Mouse (Mus musculus): Measurements from ENCODE around the gene Olfr157.

The Olfr157 gene

DNA sequence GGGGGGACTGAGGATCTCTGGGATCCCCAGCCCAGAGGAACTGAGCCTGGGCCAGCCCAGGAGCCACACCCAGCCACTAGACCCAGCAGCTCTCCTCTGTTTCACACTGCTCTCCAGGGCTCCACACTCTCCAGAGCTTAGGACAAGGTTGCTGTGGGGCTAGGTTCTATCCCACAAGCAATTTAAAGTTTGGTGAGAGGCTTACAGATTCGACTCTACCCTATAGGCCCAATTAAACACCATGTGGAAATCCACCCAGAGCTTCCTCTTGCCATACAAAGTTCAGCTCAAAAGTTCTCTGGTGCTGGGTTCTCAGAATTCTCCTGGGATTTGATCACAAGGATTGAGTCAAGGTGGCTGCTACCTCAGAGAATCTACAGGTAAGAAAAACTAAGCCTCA, at the start of gene Olfr157:
Gene Olfr157 (minus strand): TSS at position 101 of the 400 bp plus-strand sequence.
- no peak for DNase-seq (ENCODE audit: low spot score)

DNA sequence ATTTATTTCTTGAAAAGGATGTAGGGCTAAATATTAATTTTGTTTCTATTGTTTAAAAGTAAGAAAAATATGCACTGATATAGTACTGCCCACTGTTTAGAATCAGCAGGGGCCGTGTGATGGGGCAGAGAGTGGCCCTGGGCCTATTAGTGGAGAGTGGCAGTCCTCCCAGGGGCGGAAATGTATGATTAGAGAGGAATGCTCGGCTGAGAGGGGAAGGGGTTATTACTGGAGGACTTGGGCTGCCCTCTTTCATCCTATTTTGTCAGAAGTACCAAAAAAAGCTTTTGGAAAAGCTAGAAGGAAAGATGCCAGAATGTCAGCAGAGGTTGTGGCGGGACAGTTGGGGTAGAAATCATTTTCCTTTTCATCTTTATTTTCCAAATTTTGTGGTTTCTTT, 44.2 kb upstream of the Olfr157 start:
- DNase-seq (ENCODE audit: low spot score), result peak; percentile 58

DNA sequence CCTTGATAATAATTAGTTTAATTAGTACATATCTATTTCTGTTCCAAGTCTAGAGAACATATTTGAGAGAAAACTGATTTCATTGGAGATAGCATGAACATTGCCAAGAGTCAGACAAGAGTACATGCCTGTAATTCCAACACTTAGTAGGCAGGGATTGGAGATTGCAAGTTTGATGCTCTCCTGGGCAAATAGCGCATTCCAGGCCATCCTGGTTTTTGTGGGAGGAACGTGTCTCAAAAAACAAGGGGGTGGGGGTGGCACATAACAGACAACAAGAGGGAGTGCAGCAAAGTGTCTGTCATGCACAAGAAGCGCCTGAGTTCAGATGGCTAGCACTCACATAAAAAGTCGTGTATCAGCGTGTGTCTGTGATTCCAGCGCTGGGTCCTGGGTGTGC, 39.6 kb upstream of the Olfr157 start:
- DNase-seq (ENCODE audit: low spot score), result no peak

DNA sequence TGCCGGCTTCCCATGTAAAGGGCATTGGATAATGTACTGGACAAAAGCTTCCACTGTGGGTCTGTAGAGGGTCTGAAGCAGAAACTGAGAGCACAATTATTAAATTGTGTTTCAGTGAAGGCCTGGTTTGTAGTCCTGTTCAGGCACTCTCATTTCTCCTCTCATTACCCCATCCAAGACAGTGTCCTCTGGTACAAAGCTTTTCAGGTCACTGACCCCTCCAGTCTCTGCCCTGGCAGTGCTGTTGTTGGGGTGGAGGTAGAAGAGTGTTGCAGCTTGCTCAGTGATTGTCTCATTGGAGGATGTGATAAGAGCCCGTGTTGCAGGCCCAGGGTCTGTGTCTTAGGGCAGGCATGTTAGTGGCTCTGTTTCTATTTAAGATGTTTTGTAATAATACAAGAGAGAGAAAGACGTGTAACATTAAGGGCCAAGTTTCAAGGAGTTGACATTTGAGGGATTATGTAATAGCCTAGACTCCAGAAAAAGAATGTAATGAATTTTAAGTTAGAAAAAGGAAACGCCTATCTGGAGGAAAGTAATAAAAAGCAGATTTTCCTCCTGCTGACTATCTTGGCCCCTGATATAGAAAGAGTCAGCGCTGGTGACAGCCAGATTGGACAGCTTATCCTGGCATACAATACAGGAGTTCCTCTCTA, 38.2 kb upstream of the Olfr157 start:
- DNase-seq (ENCODE audit: low spot score), result peak; percentile 25

DNA sequence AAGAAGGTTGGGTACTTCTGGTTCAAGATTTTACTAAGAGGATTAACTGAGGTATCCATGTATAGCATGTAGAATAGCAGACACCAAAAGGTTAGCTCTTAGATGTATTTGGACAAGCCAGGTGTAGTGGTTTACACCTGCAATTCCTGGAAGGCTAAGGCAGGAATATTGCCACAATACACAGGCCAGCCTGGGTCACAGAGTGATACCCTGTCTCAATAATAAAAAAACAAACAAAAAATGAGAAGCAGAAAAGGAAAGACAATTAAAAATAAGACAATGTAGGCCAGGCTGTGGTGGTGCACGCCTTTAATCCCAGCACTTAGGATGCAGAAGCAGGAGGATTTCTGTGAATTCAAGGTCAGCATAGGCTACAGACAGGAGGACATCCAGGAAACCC, 37.2 kb upstream of the Olfr157 start:
- DNase-seq (ENCODE audit: low spot score), result no peak

DNA sequence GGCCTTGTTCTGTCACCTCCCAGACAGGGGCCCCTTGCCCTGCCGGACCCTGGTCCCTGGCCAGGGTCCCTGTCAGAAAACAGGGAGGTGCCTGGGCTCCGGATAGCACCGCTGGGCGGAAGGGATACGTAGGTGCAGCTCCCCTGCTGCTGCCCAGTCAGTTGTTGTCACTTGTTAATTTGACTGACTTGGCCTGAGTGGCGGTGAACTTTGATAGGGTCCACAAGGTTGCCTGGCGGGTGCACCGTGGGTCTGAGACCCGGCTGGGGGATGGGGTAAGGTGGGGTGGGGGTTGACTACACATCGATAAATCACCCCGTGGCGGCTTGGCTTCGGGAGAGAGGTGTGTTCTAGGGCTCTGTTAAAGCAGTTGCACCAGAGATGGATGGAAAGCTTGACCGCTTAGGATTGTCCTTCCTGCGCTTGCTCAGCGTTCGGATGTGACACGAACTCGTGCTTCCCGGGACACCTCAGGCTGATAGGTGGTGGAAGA, 36.0 kb upstream of the Olfr157 start:
- no peak for DNase-seq (ENCODE audit: low spot score)

DNA sequence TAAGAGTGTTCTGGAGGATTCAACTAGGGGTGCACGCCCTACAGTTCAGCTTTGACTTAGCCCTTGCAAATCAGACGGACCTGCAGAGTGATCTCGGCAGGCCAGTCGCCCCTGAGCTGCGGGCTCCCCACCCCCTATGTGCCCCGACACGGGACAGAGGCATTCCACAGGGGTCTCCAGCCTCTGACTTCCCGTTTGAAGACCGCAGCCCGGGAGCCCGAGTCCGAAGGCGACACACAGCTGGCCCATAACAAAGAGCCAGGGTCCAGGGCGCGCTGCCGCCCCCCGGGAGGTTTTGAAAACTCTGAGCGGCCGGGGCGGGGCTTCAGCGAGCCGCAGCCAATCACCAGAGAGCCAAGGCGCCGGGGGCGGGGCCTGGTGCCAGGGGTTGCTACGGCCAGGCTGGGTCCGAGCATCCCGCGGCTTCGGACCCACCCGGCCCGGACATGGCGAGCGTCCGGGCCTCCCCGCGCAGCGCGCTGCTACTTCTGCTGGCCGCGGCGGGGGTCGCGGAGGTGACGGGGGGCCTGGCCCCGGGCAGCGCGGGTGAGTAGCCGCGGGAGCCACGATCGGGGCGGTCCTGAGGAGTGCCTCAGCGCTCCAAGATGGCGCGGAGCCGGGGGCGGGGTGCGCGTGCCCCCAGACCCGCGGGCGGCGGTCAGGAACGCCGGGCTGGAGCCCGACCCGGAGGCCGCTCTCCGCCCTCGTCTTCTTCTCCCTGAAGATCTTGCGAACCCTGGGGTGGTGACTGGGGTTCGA, 35.3 kb upstream of the Olfr157 start, which contains the start of gene Reck:
Gene Reck (plus strand): TSS at position 371 of the 759 bp plus-strand sequence.
- DNase-seq (ENCODE audit: low spot score), result peak; percentile 97

DNA sequence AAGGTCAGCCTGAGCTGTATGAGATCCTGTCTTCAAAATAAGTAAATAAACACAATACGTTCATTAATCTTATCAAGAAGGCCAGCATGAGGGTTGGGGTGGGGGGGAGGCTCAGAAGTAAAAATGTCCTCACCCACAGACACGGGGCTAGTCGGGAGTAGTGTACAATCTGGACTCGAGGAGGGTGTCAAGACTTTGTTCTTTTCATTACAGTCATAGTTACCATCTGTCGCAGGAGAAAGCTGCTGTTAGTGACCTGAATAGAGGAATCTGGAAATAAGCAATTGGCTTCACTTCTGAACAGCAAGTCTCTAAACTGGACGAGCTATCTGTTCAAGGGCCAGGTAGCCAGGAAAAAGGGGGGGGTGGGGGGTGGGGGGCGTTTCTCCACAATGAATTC, 34.5 kb upstream of the Olfr157 start:
- DNase-seq (ENCODE audit: low spot score), result peak; percentile 22

DNA sequence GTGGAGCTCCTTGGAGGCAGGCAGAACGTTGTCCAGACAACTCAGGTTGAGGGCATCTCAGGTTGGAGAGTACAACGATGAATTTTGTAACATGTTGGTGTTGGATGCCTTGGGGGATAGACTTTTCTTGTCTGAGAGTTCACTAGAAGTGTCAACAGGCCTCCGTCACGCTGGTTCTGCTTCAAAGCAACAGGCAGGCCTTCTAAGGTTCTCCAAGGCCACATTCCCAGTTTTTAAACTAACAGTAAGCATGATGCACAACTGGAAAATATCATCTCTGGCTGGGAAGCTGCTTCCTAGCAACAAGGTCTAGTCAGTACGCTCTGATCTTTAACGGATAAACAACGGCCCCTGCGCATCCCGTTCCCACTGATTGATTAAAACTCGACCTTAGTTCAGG, 29.8 kb upstream of the Olfr157 start:
- DNase-seq (ENCODE audit: low spot score), result no peak

DNA sequence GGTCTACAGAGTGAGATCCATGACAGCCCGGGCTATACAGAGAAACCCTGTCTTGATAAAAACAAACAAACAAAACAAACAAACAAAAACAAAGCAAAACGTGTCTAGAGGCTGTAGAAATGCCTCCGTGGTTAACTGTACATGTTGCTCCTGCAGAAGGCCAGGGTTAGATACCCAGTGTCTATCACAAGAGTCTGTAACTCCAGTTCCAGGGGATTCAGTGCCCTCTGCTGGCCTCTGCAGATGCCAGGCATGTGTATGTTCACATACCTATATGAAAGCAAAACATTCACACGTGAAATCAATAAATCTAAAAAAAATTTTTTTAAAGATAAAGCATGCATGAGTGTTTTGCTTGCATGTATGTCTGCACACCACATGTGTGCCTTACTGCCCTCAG, 23.3 kb upstream of the Olfr157 start:
- no peak for DNase-seq (ENCODE audit: low spot score)

DNA sequence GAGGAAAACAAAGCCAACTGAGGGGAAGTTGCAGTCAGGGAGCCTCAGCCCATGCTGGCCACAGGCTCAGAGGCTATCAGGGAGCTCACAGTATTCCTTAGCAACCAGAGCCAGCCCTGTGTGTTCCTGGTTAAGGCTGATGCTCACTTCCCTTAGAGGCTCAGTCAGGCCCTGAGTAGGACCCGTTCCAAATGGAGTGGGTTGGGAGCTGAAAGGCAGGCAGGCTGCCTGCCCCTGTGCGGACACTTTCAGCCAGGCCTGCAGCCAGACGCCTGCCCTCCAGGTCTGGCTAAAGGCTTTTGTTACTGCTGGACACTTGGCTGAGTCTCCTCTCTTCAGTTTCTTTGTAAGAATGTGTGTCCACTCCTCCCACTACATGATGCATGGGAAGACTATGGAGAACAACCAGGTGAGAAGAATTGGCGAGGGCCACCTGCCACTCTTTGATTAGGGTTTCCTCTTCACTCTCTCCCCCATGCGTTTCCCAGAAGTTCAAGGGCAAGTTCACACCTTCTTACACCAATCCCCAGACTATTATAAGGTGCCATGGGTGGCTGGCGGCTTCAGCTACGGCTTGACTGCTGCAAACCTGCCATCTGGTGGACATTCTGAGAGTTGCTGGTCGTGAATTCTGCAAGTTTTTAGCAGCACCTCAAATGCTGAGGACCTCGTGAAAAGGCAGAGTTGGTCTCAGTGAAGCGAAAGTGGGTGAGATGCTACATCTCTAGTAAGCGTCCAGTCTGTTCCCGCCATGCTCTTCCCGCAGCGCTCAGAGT, 20.9 kb upstream of the Olfr157 start:
- peak; percentile 88 for DNase-seq (ENCODE audit: low spot score)

DNA sequence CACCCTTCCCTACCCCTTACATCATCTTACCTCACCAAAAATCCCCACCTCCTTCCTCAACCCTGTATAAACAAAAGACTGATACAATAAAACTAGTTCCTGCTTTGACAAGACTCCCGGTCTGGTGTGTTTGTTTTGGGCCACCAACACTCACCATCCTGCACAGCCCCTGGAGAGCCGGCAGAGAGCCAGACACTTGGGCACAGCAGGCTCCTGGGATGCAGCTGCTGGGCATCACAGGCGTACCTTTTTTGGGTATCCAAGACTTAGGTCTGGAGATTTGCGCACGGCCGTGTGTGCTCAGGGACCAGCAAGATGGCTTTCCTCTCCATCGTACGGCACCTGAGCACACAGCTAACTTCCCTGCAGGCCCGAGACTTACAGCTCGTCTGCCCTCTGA, 19.9 kb upstream of the Olfr157 start:
- DNase-seq (ENCODE audit: low spot score), result no peak

DNA sequence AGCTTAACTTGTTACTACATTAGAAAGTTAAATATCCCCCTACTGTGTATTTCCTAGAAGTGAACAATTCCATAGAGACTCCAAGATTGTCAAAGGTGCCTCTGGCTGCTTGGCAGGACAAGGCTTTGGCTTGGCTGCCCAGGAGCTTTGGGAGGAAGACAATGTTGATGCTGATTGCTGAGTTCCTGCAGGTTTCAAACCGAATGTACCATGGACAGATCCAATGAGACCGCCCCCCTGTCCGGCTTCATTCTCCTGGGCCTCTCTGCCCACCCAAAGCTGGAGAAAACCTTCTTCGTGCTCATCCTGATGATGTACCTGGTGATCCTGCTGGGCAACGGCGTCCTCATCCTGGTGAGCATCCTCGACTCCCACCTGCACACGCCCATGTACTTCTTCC, 14.1 kb upstream of the Olfr157 start:
- no peak for DNase-seq (ENCODE audit: low spot score)

DNA sequence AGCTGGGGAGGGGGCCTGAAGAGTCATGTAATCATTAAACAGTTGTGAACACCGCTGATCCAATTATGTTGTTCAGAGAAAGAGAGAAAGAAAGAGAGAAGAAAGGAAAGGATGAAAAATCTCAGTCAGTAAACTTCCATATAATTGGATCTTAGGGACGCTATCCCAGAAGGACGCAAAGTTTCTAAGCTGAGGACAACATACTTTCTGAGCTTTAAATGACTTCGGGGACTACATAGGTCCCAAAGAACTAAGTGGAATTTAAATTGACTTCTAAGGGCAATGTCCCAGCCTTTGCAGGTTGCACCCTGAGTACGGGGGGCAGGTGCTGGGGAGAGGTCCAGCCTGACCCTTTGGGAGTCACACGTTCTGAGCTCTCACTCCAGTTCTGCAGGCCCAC, 11.3 kb upstream of the Olfr157 start, which contains the start of gene Olfr155:
Gene Olfr155 (plus strand): TSS at position 301 of the 400 bp plus-strand sequence.
- DNase-seq (ENCODE audit: low spot score), result no peak

DNA sequence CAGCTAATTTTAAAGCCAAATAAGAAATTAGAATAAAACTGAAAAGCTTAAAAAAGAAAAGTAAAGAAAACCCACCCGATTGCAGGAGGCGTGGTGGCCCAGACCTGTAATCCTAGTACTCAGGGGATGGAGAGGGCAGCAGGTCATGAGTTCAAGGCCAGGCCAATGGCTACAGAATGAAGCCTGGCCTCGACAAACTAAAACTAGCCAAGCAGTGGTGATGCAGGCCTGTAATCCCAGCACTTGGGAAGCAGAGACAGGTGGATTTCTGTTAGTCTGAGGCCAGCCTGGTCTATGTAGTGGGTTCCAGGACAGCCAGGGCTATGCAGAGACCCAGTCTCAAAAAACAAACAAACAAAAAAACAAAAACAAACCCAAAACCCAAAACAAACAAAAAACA, 1.7 kb downstream of the Olfr157 start:
- DNase-seq (ENCODE audit: low spot score), result no peak

DNA sequence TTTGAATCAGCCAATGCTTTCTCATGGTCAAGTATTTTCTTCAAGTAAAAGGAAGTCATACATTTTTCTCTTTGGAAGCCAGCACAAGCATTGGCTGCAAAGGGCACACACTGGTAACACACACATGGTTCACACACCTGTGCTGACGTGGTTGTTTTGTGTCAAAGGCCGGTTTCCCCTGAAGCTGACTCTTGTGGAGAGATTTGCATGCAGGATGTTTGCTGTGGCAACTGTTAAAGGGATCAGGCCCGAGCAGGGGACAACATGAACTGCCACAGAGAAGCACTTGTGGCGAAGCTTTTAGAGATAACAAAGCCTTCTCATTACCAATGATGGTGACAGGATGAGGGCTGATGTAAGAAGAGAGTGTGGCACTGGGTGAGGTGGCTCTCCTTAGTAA, 5.3 kb downstream of the Olfr157 start:
- DNase-seq (ENCODE audit: low spot score), result no peak

DNA sequence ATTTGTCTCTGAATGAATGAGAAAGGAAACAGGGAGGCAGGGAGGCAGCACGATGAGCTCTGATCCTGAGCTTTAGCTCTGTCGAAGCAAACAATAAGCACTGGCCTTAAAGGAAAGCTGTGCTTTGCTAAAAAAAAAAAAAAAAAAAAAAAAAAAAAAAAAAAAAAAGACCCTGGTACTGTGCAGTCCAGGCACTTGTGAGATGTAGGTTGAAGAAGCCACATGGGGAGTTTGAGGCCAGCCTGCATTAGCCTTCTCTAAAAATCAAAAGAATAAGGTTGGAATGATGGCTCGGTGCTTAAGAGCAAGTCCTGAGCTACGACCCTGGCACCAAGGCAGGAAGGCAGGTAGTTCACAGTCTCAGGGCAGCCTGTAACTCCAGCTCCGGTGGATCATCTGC, 6.2 kb downstream of the Olfr157 start:
- DNase-seq (ENCODE audit: low spot score), result no peak

DNA sequence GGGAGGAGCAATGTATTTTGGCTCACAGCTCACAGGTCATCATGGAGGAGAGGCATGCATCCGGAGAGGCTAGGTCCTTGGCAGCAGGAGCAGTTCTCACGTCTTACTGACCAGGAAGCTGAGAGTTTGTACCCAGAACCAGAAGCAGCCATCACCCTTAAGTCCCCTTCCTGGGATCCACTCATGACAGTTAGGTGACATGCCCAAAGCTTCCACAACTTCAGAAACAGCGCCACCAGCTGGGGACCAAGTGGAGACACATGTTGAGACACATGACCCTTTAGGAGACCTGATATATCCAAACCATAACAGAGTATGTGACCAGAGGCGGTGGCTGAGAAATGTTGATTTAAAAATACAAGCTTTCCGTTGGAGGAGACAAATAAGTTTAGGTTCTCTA, 8.0 kb downstream of the Olfr157 start:
- DNase-seq (ENCODE audit: low spot score), result peak; percentile 15

DNA sequence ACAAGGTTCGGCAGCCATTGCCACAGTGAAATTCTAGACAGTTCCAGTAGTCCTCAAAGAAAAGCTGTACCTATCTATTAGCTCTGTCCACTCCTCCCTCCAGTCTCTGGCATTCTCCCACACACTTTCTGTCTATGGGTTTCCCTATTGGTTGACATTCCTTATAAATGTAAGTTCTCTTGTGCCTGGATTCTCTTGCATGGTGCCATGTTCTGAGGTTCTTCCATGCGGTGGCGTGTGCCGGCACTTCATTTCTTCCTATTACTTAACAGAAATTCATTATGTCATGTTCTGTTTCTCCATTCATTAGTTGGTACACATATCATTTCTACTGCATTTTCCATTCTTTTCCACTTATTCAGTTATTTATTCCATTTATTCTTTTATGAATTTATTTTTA, 11.2 kb downstream of the Olfr157 start:
- DNase-seq (ENCODE audit: low spot score), result no peak

DNA sequence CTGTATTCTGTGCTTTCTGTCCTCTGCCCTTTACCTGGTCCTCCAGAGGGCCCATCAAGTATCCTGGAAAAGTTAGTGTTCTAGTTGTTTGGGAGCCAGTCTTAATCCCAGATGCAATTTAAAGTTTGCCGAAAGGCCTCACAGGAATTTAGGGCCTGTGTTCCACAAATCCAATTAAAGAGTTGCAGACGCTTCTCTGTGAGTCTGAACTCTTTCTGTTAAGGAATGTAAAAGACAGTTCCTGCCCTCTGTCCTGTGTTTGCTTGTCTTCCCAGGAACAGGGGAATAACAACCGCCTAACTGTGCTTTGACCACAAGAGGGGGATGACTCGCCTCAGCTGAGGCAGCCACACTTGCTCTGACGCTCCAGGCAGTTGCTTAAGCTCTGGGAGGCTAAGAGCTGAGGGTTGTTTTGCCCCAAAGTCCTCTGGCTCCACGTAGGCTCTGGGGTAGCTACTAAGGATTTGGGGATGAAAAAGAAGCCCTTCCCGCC, 16.1 kb downstream of the Olfr157 start, which contains the start of gene Olfr156:
Gene Olfr156 (minus strand): TSS at position 51 of the 493 bp plus-strand sequence.
- peak; percentile 62 for DNase-seq (ENCODE audit: low spot score)

DNA sequence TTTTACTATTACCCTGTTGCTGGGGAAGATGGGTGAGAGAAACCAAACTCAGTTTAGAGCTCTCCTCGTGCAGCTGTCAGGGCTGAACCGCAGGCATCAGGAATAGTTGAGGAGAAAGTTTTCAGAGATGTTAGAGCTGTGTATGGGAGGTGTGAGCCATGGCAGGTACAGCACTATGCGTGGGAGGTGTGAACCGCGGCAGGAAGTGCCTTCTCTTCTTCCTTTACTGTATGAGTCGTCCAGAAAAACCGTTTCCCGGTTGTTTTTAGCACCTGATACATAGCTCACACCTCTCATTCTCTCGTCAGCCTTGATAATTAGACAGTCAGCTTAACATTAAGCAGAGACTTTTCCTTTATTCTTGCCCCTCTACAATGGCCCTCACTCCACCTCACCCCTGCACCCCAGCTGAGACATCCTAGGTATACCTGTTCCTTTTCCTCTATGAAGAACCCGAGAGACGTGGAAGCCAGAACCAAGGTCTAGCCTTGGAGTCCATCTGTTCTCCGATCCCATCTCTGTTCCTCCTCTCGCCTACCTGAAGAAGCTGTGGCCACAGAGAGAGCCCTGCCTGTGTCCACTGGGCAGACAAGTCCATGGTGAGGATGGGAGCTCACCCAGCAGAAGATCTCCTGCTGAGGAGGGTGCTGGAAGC, 17.0 kb downstream of the Olfr157 start:
- DNase-seq (ENCODE audit: low spot score), result no peak

DNA sequence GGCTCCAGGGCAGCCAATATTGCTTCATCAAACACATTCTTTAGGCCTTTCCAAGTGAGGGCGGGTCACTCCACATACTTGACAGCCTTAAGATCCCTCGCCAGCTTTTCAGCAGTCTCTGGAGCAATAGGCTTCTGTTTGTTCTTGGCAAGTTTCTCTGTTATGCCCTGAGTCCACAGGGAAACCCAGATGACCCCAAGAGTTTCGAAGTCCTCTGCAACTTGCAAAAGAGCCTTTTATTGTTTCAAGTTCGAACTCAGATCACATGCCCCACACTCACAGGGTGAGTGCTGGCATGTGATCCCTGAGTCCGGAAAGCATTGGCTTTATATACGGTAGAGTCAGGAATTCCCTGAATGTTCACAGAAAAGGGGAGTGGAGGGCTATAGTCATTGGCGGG, 41.1 kb downstream of the Olfr157 start:
- no peak for DNase-seq (ENCODE audit: low spot score)
